Comparison of ENCODE assay signal across 10 mouse cellular contexts in the genomic region with DNA sequence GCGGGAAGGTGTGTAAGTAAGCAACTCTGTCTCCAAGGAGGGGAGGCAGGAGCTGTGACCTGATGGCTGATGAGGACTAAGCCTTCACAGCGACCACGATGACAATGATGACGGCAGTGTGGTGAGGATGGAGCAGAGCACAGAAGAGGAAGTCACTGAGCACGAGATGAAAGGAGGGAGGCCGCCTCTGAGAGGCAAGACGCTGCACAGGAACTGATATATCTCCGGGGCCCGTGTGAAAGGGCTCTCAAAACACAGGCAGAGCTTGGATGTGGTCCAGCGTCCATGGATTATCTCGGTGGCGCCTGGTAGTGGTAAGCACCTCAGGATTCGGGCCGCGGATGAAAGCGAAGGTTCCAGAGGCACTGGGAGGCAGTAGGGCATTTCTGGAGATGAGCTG.
DNase-seq lines count a peak whose midpoint lies in the region.
"Had no signal": no experiment of that assay in that cellular context is flagged by ENCODE, and none has a peak within 500 bp of the region (broad histone marks: within the 10 kb centered on the region; RNA-seq: fewer than 3 reads in every experiment).

No protein-coding gene starts in this region.

- peak overlapping the region; percentile 42; the same call in 1 of the 2 replicates for H3K27ac ChIP-seq in heart, embryonic 10.5 days
- no peak overlapping the region for H3K27ac ChIP-seq in embryonic facial prominence, embryonic 10.5 days (replicated peaks)
- H3K27ac ChIP-seq: liver, embryonic 12.5 days had no signal

- no peaks in the 10 kb centered on the region for H3K9me3 ChIP-seq in heart, embryonic 10.5 days
- no peaks in the 10 kb centered on the region for H3K9me3 ChIP-seq in embryonic facial prominence, embryonic 10.5 days
- H3K9me3 ChIP-seq: liver, embryonic 12.5 days had no signal

- WGBS in heart, embryonic 10.5 days = 25% methylated on average over 16 of the region's 16 CpGs
- WGBS in embryonic facial prominence, embryonic 10.5 days = 83% methylated on average over 16 of the region's 16 CpGs

- H3K36me3 ChIP-seq in heart, embryonic 10.5 days = no peaks in the 10 kb centered on the region
- H3K36me3 ChIP-seq in embryonic facial prominence, embryonic 10.5 days (replicated peaks) = no peaks in the 10 kb centered on the region
- H3K36me3 ChIP-seq: liver, embryonic 12.5 days had no signal

- peaks cover 51% of the 10 kb centered on the region for H3K4me1 ChIP-seq in heart, embryonic 10.5 days
- H3K4me1 ChIP-seq in embryonic facial prominence, embryonic 10.5 days = peaks cover 12% of the 10 kb centered on the region

- H3K4me3 ChIP-seq in heart, embryonic 10.5 days = no peak overlapping the region
- H3K4me3 ChIP-seq in embryonic facial prominence, embryonic 10.5 days = no peak overlapping the region
- H3K4me3 ChIP-seq: liver, embryonic 12.5 days had no signal

- peaks cover 47% of the 10 kb centered on the region for H3K27me3 ChIP-seq in heart, embryonic 10.5 days (ENCODE audit: insufficient read depth, poor library complexity, severe bottlenecking)
- peaks cover 94% of the 10 kb centered on the region for H3K27me3 ChIP-seq in embryonic facial prominence, embryonic 10.5 days (replicated peaks; ENCODE audit: low read depth, poor library complexity, severe bottlenecking)

- peak; percentile 82 for DNase-seq in heart, embryonic 10.5 days (ENCODE audit: low spot score)
- DNase-seq in heart, adult 8-10 months (ENCODE audit: low spot score) = no peak
- DNase-seq in MEL-GATA-1-ER (ENCODE audit: extremely low read depth, low read depth) = peak; percentile 92
- peak; percentile 22 for DNase-seq in lung, postnatal 14 days
- peak; percentile 60 to 64 for DNase-seq in spleen, postnatal 36 days (ENCODE audit: low spot score in 2 of 2)
- DNase-seq in embryo, embryonic 10.5 days (ENCODE audit: low spot score) = no peak
- DNase-seq in embryonic facial prominence, embryonic 10.5 days (ENCODE audit: low spot score) = no peak
- DNase-seq in adrenal gland, adult 2 months = no peak
- DNase-seq: cerebellum, postnatal 10 days had no signal

Comparison
In these comparisons a context has a peak if more than half of its experiments do, and no peak if none do; other contexts are left out.
1. DNase-seq: peak in heart, embryonic 10.5 days (single experiment), MEL-GATA-1-ER (single experiment), lung, postnatal 14 days (single experiment) and spleen, postnatal 36 days (2 of 2); none in heart, adult 8-10 months (single experiment), embryo, embryonic 10.5 days (single experiment), embryonic facial prominence, embryonic 10.5 days (single experiment) and adrenal gland, adult 2 months (single experiment).